Mouse (Mus musculus): Measurements from ENCODE around the gene Ptch2. TPM values are rescaled to one million over a fixed set of nuclear protein-coding genes. Genes with fewer than 3 reads are reported as not detected.

Ptch2 gene
- total RNA-seq, 2 experiments from 2014 or later: 1.7 to 3.5 TPM

DNA sequence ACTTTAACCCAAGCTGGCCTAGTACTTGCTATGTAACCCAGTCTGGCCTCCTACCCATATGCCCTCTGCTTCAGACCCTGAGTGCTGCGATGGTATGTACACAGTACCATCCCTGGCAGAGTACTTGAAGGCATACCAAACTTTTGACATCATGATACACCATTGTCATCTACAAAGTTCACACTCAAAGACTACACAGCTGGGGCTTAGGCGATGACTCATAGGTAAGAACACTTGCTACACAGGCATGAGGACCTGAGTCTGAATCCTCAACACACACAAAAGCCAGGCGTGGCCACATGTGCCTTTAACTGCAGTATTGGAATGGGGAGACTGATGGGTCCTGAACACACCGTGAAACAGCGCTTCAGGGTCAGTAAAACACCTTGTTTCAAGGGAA lies 24.7 kb upstream of the Ptch2 start:
- H3K27ac ChIP-seq: no peak overlapping the region
- no peak for TF ChIP-seq CTCF (IDR thresholded peaks at IDR 0.05)
- intact Hi-C loops (cut with DNase I): no loop called here
- DNase-seq (ENCODE audit: extremely low spot score in 1 of 2, low spot score in 2 of 2): no peak
- no peak overlapping the region for H3K4me3 ChIP-seq

DNA sequence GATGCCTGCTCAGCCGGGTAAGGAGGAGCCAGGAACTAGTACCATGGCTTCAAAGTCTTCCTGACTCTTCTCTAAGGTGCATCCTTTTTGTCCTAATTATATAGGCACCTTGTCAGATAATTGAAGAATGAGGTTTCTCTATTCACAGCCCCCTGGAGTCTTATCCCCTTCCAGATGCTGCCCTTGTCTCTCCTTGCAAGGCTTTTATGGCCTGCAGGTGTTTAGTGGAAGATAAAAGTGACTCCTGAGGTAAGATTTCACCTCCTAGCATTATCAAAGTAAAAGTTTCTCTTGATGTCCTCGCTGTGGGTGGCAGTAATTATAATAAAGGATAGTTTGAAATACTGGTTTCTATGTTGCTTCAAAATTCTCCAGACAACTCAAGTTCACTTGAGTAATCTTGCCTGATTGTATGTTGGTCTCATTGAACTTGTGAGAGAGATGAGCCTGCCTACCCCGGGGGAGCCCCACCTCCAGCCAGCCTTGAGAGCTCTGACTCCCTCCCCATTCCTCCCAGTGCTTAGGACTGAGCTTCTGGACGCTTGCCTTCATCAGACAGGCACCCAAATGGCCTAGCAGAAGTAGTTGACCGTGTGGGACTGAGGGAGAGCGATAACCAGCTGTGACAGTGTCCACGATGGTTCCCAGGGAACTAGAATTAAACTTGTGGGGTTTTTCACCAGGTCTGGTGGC lies 7.8 kb upstream of the Ptch2 start:
- no peak for TF ChIP-seq CTCF (IDR thresholded peaks at IDR 0.05)
- Histone ChIP-seq H3K27ac (no peak overlapping the region), H3K4me3 (no peak overlapping the region)
- DNase-seq (ENCODE audit: extremely low spot score in 1 of 2, low spot score in 2 of 2): no peak
- intact Hi-C loops (cut with DNase I): no loop called here

DNA sequence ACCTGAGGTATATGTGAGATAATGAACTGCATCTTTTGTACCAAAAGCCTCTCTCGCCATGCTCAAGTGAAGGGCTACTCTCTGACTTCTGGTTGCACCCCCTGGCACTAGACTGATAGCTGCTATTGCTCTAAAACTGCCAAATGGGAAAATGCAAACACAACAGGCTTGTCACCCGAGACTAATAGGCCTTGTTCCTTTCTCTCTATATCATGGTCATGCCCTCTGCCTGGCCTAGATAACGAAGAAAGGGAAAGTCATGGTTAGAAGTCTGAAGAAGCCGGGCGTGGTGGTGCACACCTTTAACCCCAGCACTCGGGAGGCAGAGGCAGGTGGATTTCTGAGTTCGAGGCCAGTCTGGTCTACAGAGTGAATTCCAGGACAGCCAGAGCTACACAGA lies 5.3 kb upstream of the Ptch2 start:
- DNase-seq (ENCODE audit: extremely low spot score in 1 of 2, low spot score in 2 of 2): no peak
- no peak overlapping the region for H3K27ac ChIP-seq
- intact Hi-C loops (cut with DNase I): no loop called here
- H3K4me3 ChIP-seq: no peak overlapping the region
- TF ChIP-seq CTCF (IDR thresholded peaks at IDR 0.05): no peak

DNA sequence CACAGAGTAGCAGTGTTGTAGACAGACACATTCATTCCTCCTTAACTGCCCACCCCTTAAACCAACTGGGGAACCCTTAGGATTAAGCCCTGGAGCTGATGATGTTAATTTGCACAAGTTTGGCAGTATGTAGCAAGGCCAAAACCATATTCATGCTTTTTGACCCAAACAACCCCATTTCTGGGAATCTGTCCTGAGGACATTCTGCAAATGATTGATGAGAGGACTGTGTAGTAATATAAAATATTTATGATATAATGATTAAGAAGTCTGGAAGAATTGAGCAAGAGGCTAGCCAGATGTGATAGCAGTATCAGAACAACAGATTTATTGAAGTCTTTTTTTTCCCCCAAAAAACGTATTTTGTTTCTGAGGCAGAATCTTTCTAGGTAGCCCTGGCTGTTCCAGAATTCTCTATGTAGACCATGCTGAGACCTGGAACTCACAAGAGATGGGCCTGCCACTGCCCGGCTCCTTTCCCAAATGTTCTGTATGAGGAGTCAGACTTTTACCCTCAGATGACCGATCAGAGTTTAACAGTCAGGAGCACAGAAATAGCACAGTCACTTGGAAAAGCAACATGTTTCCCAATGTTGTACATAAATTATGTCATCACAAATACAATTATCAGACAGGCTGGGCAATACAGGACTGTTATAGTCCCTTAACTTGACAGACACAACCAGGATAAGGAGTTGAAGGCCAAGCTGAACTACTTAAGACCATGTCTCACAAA lies 1.1 kb upstream of the Ptch2 start:
- no peak for TF ChIP-seq CTCF (IDR thresholded peaks at IDR 0.05)
- H3K27ac ChIP-seq: no peak overlapping the region

DNA sequence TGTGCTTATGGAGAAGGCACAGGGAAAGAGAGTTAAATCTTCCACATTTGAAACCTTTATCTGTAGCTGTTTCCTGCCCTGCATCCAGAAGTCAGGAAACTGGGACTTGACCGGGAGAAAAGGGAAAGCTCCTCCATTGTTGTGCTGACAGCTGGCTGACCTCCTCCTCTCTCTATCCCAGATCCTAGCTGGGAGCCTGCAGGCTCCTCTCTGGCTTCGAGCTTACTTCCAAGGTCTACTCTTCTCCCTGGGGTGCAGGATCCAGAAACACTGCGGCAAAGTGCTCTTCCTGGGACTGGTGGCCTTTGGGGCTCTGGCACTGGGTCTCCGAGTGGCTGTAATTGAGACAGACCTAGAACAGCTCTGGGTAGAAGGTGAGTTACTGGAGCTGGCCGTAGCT lies 791 bp downstream of the Ptch2 start:
- Histone ChIP-seq H3K4me3 (peak overlapping the region; percentile 58), H3K27ac (no peak overlapping the region)
- intact Hi-C loops (cut with DNase I): no loop called here
- no peak for DNase-seq (ENCODE audit: extremely low spot score in 1 of 2, low spot score in 2 of 2)
- TF ChIP-seq CTCF (IDR thresholded peaks at IDR 0.05): no peak

More for the DNA sequence above, 1.1 kb upstream of the Ptch2 start:
- no peak overlapping the region for H3K4me3 ChIP-seq
- intact Hi-C loops (cut with DNase I): no loop called here
- DNase-seq (ENCODE audit: extremely low spot score in 1 of 2, low spot score in 2 of 2): no peak

DNA sequence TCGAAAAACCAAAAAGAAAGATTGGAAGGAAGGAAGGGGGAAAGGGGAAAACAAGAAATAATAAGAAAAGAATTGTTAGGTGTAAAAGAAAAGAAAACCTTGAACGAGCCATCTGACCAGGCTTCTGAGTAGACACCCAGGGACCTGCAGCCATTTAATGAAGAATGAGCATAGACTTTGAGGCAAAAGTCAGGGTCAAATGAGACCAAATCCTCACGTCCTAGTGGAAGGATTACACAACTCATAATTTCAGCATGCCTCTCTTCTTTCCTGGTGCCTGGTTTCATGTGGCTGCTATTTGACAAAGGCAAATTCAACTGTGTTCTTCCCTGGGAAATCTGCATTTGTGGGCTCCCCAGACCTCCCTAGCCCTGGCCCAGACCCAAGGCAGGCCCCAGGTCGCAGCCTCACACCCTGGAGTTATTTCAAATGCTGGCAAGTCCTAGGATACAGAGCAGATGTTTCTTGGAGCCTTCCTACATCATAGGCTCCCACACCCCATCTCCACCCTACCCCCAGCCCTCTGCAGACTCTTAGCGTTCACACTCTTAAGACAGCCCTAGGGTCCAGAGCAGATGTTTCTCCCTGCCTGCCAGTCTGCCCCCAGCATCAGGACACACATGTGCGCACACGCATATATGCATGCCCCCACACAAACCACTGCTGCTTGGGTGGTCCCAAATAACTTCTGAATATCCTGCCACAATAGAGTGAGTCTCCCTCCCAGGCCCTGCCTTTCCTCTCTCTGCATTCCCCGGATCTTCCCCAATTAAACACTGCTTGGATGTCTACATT lies 2.3 kb downstream of the Ptch2 start:
- intact Hi-C loops (cut with DNase I): no loop called here
- Histone ChIP-seq H3K4me3 (no peak overlapping the region), H3K27ac (no peak overlapping the region)
- no peak for TF ChIP-seq CTCF (IDR thresholded peaks at IDR 0.05)
- DNase-seq (ENCODE audit: extremely low spot score in 1 of 2, low spot score in 2 of 2): no peak

DNA sequence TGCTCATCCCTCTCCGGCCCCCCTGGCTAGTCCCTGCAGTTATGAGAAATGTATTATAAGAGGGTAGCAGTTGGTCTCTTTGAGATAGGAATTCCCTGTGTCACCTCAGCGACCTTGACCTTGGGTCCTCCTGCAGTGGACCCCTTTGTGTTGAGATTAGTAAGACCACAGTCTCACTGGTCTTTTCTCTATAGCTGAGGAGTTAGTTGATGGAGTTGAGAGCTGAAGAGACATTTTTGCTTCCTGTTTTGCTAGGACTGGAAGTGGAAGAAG lies 2.8 kb downstream of the Ptch2 start:
- Histone ChIP-seq H3K27ac (no peak overlapping the region), H3K4me3 (no peak overlapping the region)
- no peak for DNase-seq (ENCODE audit: extremely low spot score in 1 of 2, low spot score in 2 of 2)
- no peak for TF ChIP-seq CTCF (IDR thresholded peaks at IDR 0.05)
- intact Hi-C loops (cut with DNase I): no loop called here

DNA sequence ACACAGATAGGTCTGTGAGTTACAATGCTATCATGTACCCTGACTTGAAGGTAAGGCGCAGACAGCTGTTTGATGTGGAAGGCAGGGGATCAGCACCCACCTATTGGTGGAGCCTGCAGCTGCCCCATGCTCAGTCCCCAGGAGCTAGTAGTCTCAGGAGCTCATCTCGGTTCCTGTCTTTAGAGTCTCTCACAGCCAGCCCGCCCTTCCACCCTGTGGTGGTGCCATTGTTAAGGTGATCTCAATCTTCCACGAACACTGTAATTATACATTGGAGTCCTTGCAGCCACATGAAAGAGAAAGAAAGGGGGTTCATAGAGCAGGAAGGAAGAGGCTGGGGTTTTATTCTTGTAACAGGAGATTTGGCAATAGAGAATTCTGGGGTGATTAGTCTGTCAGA lies 4.2 kb downstream of the Ptch2 start:
- H3K4me3 ChIP-seq: no peak overlapping the region
- no peak for TF ChIP-seq CTCF (IDR thresholded peaks at IDR 0.05)
- DNase-seq (ENCODE audit: extremely low spot score in 1 of 2, low spot score in 2 of 2): no peak
- intact Hi-C loops (cut with DNase I): no loop called here
- H3K27ac ChIP-seq: no peak overlapping the region

DNA sequence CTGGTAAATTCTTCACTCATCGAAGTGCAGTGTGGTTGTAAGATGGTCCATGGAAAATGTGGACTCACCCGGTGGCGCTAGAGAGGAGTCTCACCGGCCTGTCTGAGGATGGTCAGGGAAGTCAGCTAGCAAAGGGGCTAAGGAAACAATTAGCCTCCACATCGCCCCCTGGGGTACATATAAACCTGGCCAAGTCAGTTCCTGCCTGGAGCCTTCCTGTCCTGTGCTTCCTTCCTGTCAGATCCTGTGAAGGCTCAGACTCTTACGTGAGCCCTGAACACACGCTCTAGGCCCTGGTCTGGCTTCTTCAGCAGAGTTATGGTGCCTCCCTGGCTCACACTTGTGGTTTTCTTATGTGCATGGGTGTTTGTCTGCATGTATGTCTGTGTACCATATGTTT lies 5.3 kb downstream of the Ptch2 start:
- H3K27ac ChIP-seq: no peak overlapping the region
- intact Hi-C loops (cut with DNase I): no loop called here
- H3K4me3 ChIP-seq: no peak overlapping the region
- DNase-seq (ENCODE audit: extremely low spot score in 1 of 2, low spot score in 2 of 2): no peak
- TF ChIP-seq CTCF (IDR thresholded peaks at IDR 0.05): peak; percentile 22

DNA sequence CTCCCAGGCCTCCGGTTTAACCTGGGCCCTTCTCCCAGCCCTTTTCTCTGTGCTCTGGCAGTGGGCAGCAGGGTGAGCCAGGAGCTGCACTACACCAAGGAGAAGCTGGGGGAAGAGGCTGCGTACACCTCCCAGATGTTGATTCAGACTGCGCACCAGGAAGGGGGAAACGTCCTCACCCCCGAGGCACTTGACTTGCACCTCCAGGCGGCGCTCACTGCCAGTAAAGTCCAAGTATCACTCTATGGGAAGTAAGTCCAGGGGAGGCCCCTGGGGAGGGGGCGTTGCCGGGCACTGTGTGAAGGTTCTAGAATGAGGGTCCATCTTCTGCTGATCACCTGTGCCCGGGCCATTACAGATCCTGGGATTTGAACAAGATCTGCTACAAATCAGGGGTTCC lies 8.8 kb downstream of the Ptch2 start:
- intact Hi-C loops (cut with DNase I): no loop called here
- TF ChIP-seq CTCF (IDR thresholded peaks at IDR 0.05): no peak; the same call in none of the 2 replicates
- no peak for DNase-seq (ENCODE audit: extremely low spot score in 1 of 2, low spot score in 2 of 2)
- no peak overlapping the region for H3K27ac ChIP-seq
- no peak overlapping the region for H3K4me3 ChIP-seq

DNA sequence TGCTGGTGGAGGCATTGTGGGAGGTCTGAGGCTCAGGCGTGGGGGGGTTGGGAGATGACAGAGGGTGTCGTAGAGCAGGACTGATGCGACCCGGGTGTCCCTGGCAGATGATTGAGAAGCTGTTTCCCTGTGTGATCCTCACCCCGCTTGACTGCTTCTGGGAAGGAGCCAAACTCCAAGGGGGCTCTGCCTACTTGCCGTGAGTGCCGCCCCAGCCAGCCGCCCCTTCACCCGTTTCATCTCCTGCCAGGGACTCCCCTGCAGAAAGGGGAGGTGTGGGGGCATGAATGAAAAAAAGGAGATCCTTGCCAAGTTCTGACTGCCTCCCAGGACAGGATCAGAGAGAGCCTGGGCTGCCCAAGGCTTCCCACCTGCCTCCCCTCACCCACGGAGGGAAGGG lies 9.3 kb downstream of the Ptch2 start:
- no peak for TF ChIP-seq CTCF (IDR thresholded peaks at IDR 0.05)
- H3K4me3 ChIP-seq: no peak overlapping the region
- intact Hi-C loops (cut with DNase I): no loop called here
- DNase-seq (ENCODE audit: extremely low spot score in 1 of 2, low spot score in 2 of 2): no peak
- H3K27ac ChIP-seq: no peak overlapping the region

DNA sequence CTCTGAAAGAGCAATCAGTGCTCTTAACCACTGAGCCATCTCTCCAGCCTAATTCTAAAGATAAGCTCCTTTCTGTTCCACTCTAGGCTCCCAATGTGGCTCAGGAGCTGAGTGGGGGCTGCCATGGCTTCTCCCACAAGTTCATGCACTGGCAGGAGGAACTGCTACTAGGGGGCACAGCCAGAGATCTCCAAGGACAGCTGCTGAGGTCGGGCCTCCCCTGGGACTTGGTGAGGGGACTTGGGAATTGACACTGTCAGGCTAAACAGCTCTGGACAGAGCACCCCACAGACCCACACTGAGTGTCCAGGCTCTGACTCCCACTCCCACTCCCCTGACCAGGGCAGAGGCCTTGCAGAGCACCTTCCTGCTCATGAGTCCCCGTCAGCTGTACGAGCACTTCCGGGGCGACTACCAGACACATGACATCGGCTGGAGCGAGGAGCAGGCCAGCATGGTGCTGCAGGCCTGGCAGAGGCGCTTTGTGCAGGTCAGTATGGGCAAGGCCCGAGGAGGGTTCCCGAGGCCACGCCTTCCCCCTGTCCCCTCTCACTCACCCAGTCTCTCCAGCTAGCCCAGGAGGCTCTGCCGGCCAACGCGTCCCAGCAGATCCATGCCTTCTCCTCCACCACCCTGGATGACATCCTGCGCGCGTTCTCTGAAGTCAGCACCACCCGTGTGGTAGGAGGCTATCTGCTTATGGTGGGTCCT lies 12.1 kb downstream of the Ptch2 start:
- no peak for TF ChIP-seq CTCF (IDR thresholded peaks at IDR 0.05)
- no peak for DNase-seq (ENCODE audit: extremely low spot score in 1 of 2, low spot score in 2 of 2)
- Histone ChIP-seq H3K4me3 (no peak overlapping the region), H3K27ac (no peak overlapping the region)
- intact Hi-C loops (cut with DNase I): no loop called here

Data from left cerebral cortex, adult 2 months (tissue).